Mouse (Mus musculus) kidney, postnatal 36 days (tissue): ENCODE measurements around the gene Man2c1.

ENCODE experiments used
- DNase-seq, 2 experiments: peaks; one replicate each; pipeline ENCODE4 v3.0.0; 2021 to 2022; ENCODE audit warnings: mixed read lengths in 2 of 2

Man2c1 gene

GRCm38 (mm10) chr9:57130577-57131433 is at the start of gene Man2c1:
Man2c1 (plus strand) TSS chr9:57130690.
- DNase-seq: peak; percentile 96 to 99

GRCm38 (mm10) chr9:57082236-57082635 is 48.3 kb upstream of the Man2c1 start:
- peak in 1 of 2 experiments; percentile 25 for DNase-seq

- peak; percentile 34 to 42 for DNase-seq
Observed at GRCm38 (mm10) chr9:57117261-57117755, 13.2 kb upstream of the Man2c1 start.

GRCm38 (mm10) chr9:57129641-57130040 is 849 bp upstream of the Man2c1 start:
- no peak for DNase-seq

- DNase-seq: no peak
Observed at GRCm38 (mm10) chr9:57137246-57137645, 6.8 kb downstream of the Man2c1 start.

GRCm38 (mm10) chr9:57137777-57138176 is 7.3 kb downstream of the Man2c1 start:
- DNase-seq: no peak

- DNase-seq: no peak
Observed at GRCm38 (mm10) chr9:57138507-57138906, 8.0 kb downstream of the Man2c1 start.

GRCm38 (mm10) chr9:57139110-57139509 is 8.6 kb downstream of the Man2c1 start:
- no peak for DNase-seq

- no peak for DNase-seq
Observed at GRCm38 (mm10) chr9:57139571-57139970, 9.1 kb downstream of the Man2c1 start.

GRCm38 (mm10) chr9:57141417-57142353 is 11.2 kb downstream of the Man2c1 start:
- DNase-seq: no peak

- DNase-seq: no peak
Observed at GRCm38 (mm10) chr9:57143212-57143611, 12.7 kb downstream of the Man2c1 start.

GRCm38 (mm10) chr9:57144830-57145229 is 14.3 kb downstream of the Man2c1 start:
- no peak for DNase-seq

- DNase-seq: no peak
Observed at GRCm38 (mm10) chr9:57146451-57147066, 16.1 kb downstream of the Man2c1 start.

GRCm38 (mm10) chr9:57147205-57148143 is 17.0 kb downstream of the Man2c1 start:
- DNase-seq: peak in 1 of 2 experiments; percentile 32

- DNase-seq: peak; percentile 87 to 93
Observed at GRCm38 (mm10) chr9:57148144-57148878, 17.8 kb downstream of the Man2c1 start, which contains the start of gene Neil1. Neil1 (minus strand) TSS chr9:57148305.

GRCm38 (mm10) chr9:57149021-57149420 is 18.5 kb downstream of the Man2c1 start:
- no peak for DNase-seq

- DNase-seq: no peak
Observed at GRCm38 (mm10) chr9:57150192-57150591, 19.7 kb downstream of the Man2c1 start.

- no peak for DNase-seq
Observed at GRCm38 (mm10) chr9:57152331-57152730, 21.8 kb downstream of the Man2c1 start.

- DNase-seq: no peak
Observed at GRCm38 (mm10) chr9:57156383-57156782, 25.9 kb downstream of the Man2c1 start.

- no peak for DNase-seq
Observed at GRCm38 (mm10) chr9:57156823-57157222, 26.3 kb downstream of the Man2c1 start.

GRCm38 (mm10) chr9:57157499-57157898 is 27.0 kb downstream of the Man2c1 start:
- DNase-seq: no peak
